Mouse (Mus musculus): ENCODE results near the gene Olfr73. TPM values are rescaled to one million over a fixed set of nuclear protein-coding genes. Genes with fewer than 3 reads are reported as not detected.

The Olfr73 gene
- not detected for polyA plus RNA-seq (2017; shearing (Covaris generic))

DNA sequence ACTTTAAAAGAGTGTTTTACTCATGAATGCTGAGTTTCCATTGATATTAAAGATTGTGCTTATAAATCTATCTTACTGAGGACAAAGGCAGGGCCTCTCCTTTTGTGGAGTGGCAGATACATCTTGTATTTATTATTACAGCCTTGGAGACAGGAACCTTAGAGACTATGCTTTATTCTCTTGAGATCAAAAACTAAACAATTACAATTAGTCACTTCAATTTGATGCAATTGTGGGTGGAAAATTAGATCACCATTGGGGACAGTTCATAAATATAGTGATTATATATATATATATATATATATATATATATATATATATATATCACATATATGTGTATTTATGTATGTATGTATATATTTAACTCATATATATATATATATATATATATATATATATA is at the start of gene Olfr73:
Olfr73 (minus strand) TSS at position 101 of the 400 bp plus-strand sequence.

GRCm38 (mm10) chr2:88071730-88072129 is 34.2 kb upstream of the Olfr73 start, which contains the start of gene Olfr1163:
Gene Olfr1163, minus strand, starts transcription at chr2:88071830.

GRCm38 (mm10) chr2:88051029-88051428 is 13.5 kb upstream of the Olfr73 start, which contains the start of gene Olfr1162:
Gene Olfr1162, minus strand, starts transcription at chr2:88051129.

DNA sequence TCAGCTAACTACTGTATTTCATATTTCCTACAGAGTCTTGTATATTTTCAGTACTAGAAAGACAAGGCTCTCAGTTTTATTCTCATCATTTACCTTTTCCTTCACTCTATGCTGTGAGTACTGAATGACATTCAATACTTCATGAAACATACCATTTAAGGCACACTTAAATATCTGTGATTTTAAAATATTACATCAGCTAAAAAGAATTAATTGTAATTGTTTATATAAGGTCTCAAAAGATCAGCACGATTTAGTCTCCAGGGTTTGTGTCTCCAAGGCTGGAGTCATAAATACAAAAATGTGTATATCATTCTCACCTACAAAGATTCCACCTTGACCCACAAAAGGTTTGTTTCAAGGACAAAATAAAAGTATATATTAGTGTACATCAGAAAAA is 15.0 kb downstream of the Olfr73 start, which contains the start of gene Olfr1161:
Olfr1161 (plus strand) TSS at position 301 of the 400 bp plus-strand sequence.

DNA sequence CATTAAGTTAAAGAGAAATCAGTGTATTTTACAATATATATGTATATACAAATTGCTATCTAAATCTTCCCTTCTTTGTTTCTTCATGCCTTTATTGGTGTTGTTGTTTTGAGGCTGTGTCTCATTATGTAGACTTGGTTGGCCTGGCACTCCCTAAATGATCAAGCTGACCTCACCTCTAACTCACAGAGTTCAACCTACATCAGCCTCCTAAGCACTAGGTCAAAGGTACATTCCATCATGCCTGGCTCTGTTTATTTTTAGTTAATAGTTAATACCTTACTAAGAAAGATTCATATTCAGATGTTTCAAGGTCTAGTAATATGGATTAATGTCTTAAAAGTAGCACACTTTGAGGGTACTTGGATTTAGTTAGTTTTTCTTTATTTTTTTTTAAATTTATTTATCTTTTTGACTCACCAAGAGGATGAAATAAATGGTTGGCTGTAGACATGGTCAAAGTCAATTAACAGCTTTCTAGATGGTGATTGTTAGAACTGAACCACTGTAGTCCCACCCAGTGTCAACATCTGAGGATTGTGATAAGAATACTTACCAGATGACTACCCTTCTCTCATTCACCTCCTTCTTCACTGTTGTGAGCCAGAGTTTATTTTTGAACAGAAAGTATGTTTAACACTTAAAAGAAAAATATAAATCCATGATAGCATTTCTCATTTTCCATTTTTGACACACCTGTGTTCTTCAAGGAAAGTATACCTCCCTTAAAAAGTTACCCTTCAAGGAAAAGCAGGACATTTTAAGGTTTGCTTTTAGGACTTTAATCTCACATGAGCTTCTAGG is 29.8 kb downstream of the Olfr73 start, which contains the start of gene Olfr1160:
Olfr1160 (minus strand) TSS at position 754 of the 804 bp plus-strand sequence.

DNA sequence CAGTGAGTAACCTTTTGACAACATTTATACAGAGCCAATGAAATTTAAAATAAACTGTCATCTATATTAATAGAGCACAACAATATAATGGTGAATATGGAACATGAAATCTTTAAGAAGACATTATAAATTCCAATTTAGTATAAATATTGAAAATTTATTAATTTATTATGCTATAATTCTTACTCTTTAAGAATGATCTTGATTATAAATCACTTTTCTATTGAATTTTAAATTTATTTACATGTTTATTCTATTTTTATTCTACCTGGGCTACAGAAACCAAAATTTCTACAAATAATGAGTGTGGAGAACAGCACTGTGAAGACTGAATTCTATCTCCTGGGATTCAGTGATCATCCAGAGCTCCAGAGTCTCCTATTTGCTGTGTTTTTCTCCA is 47.7 kb downstream of the Olfr73 start, which contains the start of gene Olfr1158:
Olfr1158 (plus strand) TSS at position 301 of the 400 bp plus-strand sequence.

Other genes starting within 250 kb of the Olfr73 start
- gene Olfr1143, start 237.1 kb downstream of the Olfr73 start, polyA plus RNA-seq (2017; shearing (Covaris generic)), result not detected
- gene Olfr1145, start 227.9 kb downstream of the Olfr73 start, polyA plus RNA-seq (2017; shearing (Covaris generic)), result not detected
- not detected for gene Olfr1148, start 207.2 kb downstream of the Olfr73 start, polyA plus RNA-seq (2017; shearing (Covaris generic))
- not detected for gene Olfr1150-ps1, start 193.7 kb downstream of the Olfr73 start, polyA plus RNA-seq (2017; shearing (Covaris generic))
- not detected for gene Olfr1151, start 181.8 kb downstream of the Olfr73 start, polyA plus RNA-seq (2017; shearing (Covaris generic))
- gene Olfr1152, start 171.2 kb downstream of the Olfr73 start, polyA plus RNA-seq (2017; shearing (Covaris generic)), result not detected
- gene Olfr1153, start 142.7 kb downstream of the Olfr73 start, polyA plus RNA-seq (2017; shearing (Covaris generic)), result not detected
- not detected for gene Olfr1154, start 132.5 kb downstream of the Olfr73 start, polyA plus RNA-seq (2017; shearing (Covaris generic))
- not detected for gene Olfr1155, start 92.6 kb downstream of the Olfr73 start, polyA plus RNA-seq (2017; shearing (Covaris generic))
- gene Olfr1156, start 84.6 kb downstream of the Olfr73 start, polyA plus RNA-seq (2017; shearing (Covaris generic)), result 0.20 TPM
- not detected for gene Olfr1157, start 69.4 kb downstream of the Olfr73 start, polyA plus RNA-seq (2017; shearing (Covaris generic))
- not detected for gene Olfr74, start 63.0 kb downstream of the Olfr73 start, polyA plus RNA-seq (2017; shearing (Covaris generic))
- not detected for gene Olfr1158, start 47.6 kb downstream of the Olfr73 start, polyA plus RNA-seq (2017; shearing (Covaris generic))
- not detected for gene Olfr1160, start 29.4 kb downstream of the Olfr73 start, polyA plus RNA-seq (2017; shearing (Covaris generic))
- gene Olfr1161, start 14.9 kb downstream of the Olfr73 start, polyA plus RNA-seq (2017; shearing (Covaris generic)), result not detected
- gene Olfr1162, start 13.4 kb upstream of the Olfr73 start, polyA plus RNA-seq (2017; shearing (Covaris generic)), result not detected
- gene Olfr1163, start 34.1 kb upstream of the Olfr73 start, polyA plus RNA-seq (2017; shearing (Covaris generic)), result not detected
- not detected for gene Olfr1164, start 56.3 kb upstream of the Olfr73 start, polyA plus RNA-seq (2017; shearing (Covaris generic))
- not detected for gene Olfr1166, start 90.6 kb upstream of the Olfr73 start, polyA plus RNA-seq (2017; shearing (Covaris generic))
- gene Olfr1167, start 117.5 kb upstream of the Olfr73 start, polyA plus RNA-seq (2017; shearing (Covaris generic)), result not detected
- gene Olfr1168, start 144.2 kb upstream of the Olfr73 start, polyA plus RNA-seq (2017; shearing (Covaris generic)), result not detected
- not detected for gene Olfr1170, start 190.6 kb upstream of the Olfr73 start, polyA plus RNA-seq (2017; shearing (Covaris generic))
- not detected for gene Olfr1173, start 242.2 kb upstream of the Olfr73 start, polyA plus RNA-seq (2017; shearing (Covaris generic))

Measured in activated CD4-positive, CD25-positive, alpha-beta regulatory T cell, adult 9 weeks (primary cell).